Mouse (Mus musculus) inflammation-experienced regulatory T-cells, adult 6 months (primary cell): ENCODE results near the gene Grin2b. TPM values are rescaled to one million over a fixed set of nuclear protein-coding genes. Genes with fewer than 3 reads are reported as not detected.
"Not testable (repeated sequence)": the region's sequence is repeated elsewhere in the genome, so short reads cannot be mapped to it uniquely, and the experiment has no call there.

Experiments
- ATAC-seq: one replicate; pipeline ENCODE4 v1.8.0; 2017
- polyA plus RNA-seq, 3 experiments: library from polyadenylated mRNA; unstranded; fragments of 100-300 nt; shearing (Covaris generic); gene quantifications; one replicate each; pipeline ENCODE4 v1.2.1; 2017

Grin2b gene
- polyA plus RNA-seq, 3 experiments from 2014 or later = 0.23 TPM; not detected in 2

- no peak for ATAC-seq
These were observed 278.5 kb downstream of the Grin2b start for GRCm38 (mm10) chr6:135894793-135895228.

DNA sequence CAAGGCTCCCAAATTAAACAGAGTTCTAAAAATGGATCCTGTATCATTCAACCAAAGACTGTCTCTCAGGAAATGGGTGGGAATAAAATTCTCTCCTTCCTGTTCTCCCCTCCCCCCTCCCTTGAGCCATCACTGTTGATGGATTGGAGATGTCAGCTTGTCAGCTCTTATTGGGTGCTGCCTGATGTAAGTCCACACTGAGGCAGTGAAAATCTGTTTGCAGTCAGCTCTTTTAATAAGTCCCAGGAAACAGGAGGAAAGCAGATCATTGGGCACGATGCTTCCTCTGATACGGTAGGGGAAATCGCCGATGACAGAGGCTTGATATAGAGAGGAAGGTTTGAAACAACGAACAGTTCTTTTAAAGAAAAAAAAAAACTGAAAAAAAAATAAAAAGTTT lies 290.7 kb downstream of the Grin2b start:
- ATAC-seq = no peak

GRCm38 (mm10) chr6:135876163-135876726 lies 297.1 kb downstream of the Grin2b start:
- ATAC-seq = no peak

GRCm38 (mm10) chr6:135874626-135875025 lies 298.7 kb downstream of the Grin2b start:
- ATAC-seq = no peak

DNA sequence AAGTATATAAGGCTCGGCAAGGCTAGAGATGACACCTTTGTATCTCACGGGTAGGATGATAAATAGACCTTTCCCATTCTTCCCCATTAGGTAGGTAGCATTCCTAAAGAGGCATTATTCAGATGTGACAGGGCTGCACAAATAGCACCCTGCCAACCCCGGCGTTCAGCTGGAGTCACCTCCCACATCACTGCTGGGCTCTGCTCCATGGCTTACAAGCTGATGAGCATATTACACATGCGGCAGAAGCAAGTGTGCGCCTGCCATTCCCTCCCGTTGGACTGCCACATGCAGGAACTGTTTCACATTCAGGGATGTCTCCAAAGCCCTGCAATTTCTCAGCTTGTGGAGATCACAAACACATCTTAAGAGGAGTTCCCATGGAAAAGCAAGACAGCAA lies 307.5 kb downstream of the Grin2b start:
- no peak for ATAC-seq

GRCm38 (mm10) chr6:135863965-135864364 lies 309.3 kb downstream of the Grin2b start:
- no peak for ATAC-seq

DNA sequence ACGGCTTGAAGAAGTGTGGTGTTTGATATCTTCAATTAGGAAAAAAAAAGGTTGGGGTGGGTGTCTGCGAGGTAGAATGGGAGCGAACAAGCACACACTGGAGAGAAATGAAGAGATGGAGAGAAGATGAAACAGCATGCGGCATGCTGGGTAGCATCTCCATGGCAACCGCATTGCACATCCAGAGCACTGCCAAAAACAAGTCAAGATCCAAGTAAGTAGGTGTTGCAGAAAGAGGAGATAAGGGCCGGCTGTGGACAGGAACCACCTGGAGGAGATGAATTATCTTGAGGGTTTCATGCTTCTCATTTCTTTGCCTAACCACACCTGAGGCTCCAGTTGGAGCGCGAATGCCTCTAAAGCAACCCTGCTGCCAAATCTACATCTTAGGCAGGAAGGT lies 313.8 kb downstream of the Grin2b start:
- ATAC-seq = no peak

- no peak for ATAC-seq
These were observed 319.1 kb downstream of the Grin2b start for GRCm38 (mm10) chr6:135854173-135854591.

- no peak for ATAC-seq
These were observed 329.6 kb downstream of the Grin2b start for GRCm38 (mm10) chr6:135843755-135844154.

- no peak for ATAC-seq
These were observed 337.0 kb downstream of the Grin2b start for GRCm38 (mm10) chr6:135836353-135836752.

GRCm38 (mm10) chr6:135833542-135833941 lies 339.8 kb downstream of the Grin2b start:
- ATAC-seq = no peak

DNA sequence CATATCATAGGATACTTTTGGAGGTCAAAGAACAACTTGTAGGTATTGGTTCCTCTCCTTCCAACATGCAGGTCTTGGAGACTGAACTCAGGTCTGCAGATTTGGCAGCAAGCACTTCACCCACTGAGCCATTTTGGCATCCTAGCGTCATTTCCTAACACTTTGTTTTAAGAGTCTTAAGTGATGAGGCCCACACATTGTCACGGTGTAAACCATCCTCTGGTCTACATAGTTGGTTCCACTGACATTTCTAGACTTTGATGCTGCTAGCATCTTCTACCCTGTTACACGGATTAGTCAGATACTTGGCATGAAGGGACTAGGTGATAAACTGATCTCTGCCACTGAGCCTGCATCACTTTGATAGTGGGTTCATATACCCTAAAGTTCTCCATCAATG lies 341.3 kb downstream of the Grin2b start:
- ATAC-seq = no peak

- ATAC-seq = no peak
These were observed 342.3 kb downstream of the Grin2b start for GRCm38 (mm10) chr6:135831032-135831431.

DNA sequence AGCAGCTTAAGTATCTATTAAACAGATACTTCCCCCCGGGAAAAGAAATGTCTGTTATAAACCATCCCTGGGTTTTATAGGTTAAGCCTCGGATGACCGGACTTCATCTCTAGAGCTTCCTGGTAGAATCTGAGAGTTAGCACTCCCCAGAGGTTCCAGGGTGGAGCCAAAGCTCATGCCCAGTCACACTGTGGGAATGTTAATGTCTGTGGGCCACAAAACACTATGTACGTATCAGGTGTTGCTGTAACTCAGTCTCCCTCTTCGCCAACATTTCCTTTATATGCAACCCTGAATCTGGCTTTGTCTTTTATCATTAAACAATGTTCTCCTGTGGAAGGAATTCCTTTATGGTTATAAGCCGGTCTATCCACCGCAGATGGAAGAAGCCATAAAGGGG lies 343.9 kb downstream of the Grin2b start:
- no peak for ATAC-seq

DNA sequence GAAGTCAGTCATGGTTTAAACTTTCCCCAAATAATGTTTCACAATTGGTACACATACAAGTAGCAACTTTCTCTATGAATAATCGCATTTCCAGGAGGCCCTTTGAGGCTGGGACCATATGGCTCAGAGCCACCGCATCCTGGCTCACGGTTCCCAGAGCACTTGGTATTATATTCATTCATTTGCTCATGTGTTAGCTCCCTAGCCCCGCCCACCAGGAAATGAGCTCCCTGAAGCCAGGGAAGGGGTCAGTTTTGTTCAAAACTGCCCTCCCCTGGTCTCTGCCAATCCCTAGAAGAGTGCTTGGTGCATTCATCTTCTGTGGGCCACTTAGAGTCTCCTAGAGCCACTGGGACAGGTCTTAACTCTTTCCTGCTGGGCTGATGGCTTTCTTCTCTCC lies 344.3 kb downstream of the Grin2b start:
- no peak for ATAC-seq

DNA sequence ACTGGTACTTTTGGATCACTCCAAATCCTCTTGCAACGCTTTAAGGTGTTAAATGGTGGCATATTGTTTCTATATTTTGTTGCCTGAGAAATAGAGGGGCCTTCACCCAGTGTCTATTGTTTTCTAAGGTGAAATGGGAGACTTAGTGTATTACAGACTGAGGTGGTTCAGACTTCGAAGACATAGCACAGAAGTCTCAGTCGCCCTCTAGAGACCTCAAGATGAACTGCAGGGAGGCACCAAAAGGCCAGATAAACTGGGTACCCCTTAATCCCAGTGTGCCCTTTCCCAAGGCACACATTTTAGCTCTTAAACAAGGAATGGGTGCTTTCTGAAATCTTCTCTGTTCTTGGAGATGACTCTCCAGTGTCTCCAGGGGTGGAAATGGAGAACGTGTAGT lies 345.4 kb downstream of the Grin2b start:
- ATAC-seq = no peak

DNA sequence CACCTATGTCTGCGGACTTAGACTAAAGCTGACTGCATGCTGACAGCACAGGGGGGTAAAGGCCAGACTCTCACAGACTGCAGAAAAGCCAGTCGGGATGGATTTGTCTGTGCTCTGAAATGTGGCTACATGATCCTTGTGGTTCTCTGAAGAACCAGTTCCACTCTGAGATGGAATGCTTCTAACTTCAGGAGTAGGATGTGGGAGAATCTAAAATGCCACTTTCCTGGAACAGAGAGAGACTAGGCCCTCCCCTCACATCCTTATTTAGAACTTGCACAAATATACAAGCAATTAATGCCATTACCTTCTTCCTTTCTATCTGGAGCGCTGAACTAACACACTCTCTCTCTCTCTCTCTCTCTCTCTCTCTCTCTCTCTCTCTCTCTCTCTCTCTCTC lies 346.0 kb downstream of the Grin2b start:
- no peak for ATAC-seq

- not testable (repeated sequence) for ATAC-seq
These were observed 346.5 kb downstream of the Grin2b start for GRCm38 (mm10) chr6:135826776-135827175.

- no peak for ATAC-seq
These were observed 355.9 kb downstream of the Grin2b start for GRCm38 (mm10) chr6:135817391-135817790.

GRCm38 (mm10) chr6:135813755-135814154 lies 359.6 kb downstream of the Grin2b start:
- no peak for ATAC-seq

- ATAC-seq = no peak
These were observed 367.9 kb downstream of the Grin2b start for GRCm38 (mm10) chr6:135805436-135805835.

- no peak for ATAC-seq
These were observed 373.4 kb downstream of the Grin2b start for GRCm38 (mm10) chr6:135799949-135800348.

- no peak for ATAC-seq
These were observed 374.9 kb downstream of the Grin2b start for GRCm38 (mm10) chr6:135798202-135798992.

DNA sequence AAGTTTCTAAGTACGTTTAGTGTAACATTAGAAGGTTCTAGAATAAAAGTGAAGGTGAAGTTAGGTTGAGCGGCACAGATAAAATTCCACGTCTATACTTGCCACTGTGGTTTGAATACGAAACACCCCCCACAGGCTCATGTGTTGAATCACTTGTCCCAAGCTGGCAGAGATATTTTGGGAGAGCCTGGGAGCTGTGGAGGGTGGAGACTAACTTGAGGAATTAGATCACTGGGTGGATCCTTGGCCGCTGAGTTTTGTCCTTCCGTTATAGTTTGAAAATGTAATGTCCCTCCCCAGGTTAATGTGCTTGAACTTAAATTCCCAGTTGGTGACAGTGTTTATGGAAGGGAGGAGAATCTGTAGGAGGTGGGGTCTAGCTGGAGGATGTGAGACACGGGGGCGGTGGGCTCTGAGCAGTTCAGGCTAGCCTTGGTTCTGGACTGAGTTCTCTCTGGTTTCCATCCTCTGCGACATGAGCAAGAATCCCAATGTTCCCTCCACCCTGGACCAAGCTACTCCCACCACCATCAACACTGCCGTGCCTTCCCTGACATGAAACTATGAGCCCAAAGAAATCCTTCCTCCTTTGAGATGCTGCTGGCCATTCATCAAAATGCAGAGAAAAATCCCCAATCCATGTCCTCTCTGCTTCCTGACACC lies 375.8 kb downstream of the Grin2b start:
- ATAC-seq = no peak
